Mouse (Mus musculus) midbrain, embryonic 14.5 days (tissue): ENCODE results near the gene Tex9. TPM values are rescaled to one million over a fixed set of nuclear protein-coding genes. Genes with fewer than 3 reads are reported as not detected.

Source experiments
- ATAC-seq: fragments of 200-750 bp; cut with Nextera tagmentation; 2 replicates; pipeline ENCODE4 v1.8.0; 2017; ENCODE audit warnings: moderate number of reproducible peaks, moderate library complexity; ENCODE audit not compliant: low FRiP score, low TSS enrichment
- DNase-seq: peaks from one replicate; pipeline ENCODE4 v3.0.0-alpha.2; 2015
- H3K27ac ChIP-seq: fragments of 300-500 bp; sonication (generic); replicated peaks from 2 replicates; pipeline ENCODE4 v1.5.1; 2014; ENCODE audit warnings: mild to moderate bottlenecking, low read depth, low read length, moderate library complexity
- H3K27me3 ChIP-seq: fragments of 300-500 bp; sonication (generic); 2 replicates; pipeline ENCODE4 v1.6.1; 2014; ENCODE audit warnings: low read length, control low read depth, mixed read lengths; ENCODE audit not compliant: control insufficient read depth, insufficient read depth
- H3K36me3 ChIP-seq: fragments of 300-500 bp; sonication (generic); 2 replicates; pipeline ENCODE4 v1.6.1; 2014; ENCODE audit warnings: low read length, control low read depth; ENCODE audit not compliant: control insufficient read depth, insufficient read depth
- H3K4me1 ChIP-seq: fragments of 300-500 bp; sonication (generic); 2 replicates; pipeline ENCODE4 v1.6.1; 2014; ENCODE audit warnings: mild to moderate bottlenecking, antibody characterized with exemption, low read length, control low read depth; ENCODE audit not compliant: control insufficient read depth, insufficient read depth
- H3K4me2 ChIP-seq: fragments of 300-500 bp; sonication (generic); 2 replicates; pipeline ENCODE4 v1.6.1; 2014; ENCODE audit warnings: mild to moderate bottlenecking, low read length, moderate library complexity
- H3K4me3 ChIP-seq: fragments of 300-500 bp; sonication (generic); replicated peaks from 2 replicates; pipeline ENCODE4 v1.5.1; 2014; ENCODE audit warnings: low read depth, low read length
- H3K9ac ChIP-seq: fragments of 300-500 bp; sonication (generic); replicated peaks from 2 replicates; pipeline ENCODE4 v1.6.1; 2014; ENCODE audit warnings: mild to moderate bottlenecking, low read length, moderate library complexity
- H3K9me3 ChIP-seq: fragments of 300-500 bp; sonication (generic); 2 replicates; pipeline ENCODE4 v1.6.1; 2016; ENCODE audit warnings: low read length, control low read depth, mixed read lengths; ENCODE audit not compliant: control insufficient read depth
- WGBS: fragments of 180-500 bp; shearing (Covaris S2); extraction: QIAGEN DNeasy Blood & Tissue Kit; methylation state at CpG from one replicate; pipeline ENCODE4 v1.1.7; 2014; 5-methylcytosine and 5-hydroxymethylcytosine counted together
- polyA plus RNA-seq: library from polyadenylated mRNA; unstranded; fragments of >200 nt; fragmentation: Nextera tagmentation; extraction: Ambion mirVana; gene quantifications from 2 replicates; pipeline ENCODE4 v1.2.1, GENCODE M21; 2014

Gene Tex9
- polyA plus RNA-seq, 1 experiment from 2014 or later = 39.7 TPM

GRCm38 (mm10) chr9:72468616-72469015, 23.4 kb downstream of the Tex9 start:
- Histone ChIP-seq H3K4me1 (no peaks in the 10 kb centered on the region), H3K27ac (no peak overlapping the region), H3K9me3 (no peaks in the 10 kb centered on the region), H3K9ac (no peak overlapping the region), H3K4me2 (no peak overlapping the region), H3K27me3 (no peaks in the 10 kb centered on the region), H3K36me3 (peaks cover 31% of the 10 kb centered on the region), H3K4me3 (no peak overlapping the region)
- 94% methylated on average over 10 of the region's 10 CpGs for WGBS
- DNase-seq = no peak
- ATAC-seq = no peak

DNA sequence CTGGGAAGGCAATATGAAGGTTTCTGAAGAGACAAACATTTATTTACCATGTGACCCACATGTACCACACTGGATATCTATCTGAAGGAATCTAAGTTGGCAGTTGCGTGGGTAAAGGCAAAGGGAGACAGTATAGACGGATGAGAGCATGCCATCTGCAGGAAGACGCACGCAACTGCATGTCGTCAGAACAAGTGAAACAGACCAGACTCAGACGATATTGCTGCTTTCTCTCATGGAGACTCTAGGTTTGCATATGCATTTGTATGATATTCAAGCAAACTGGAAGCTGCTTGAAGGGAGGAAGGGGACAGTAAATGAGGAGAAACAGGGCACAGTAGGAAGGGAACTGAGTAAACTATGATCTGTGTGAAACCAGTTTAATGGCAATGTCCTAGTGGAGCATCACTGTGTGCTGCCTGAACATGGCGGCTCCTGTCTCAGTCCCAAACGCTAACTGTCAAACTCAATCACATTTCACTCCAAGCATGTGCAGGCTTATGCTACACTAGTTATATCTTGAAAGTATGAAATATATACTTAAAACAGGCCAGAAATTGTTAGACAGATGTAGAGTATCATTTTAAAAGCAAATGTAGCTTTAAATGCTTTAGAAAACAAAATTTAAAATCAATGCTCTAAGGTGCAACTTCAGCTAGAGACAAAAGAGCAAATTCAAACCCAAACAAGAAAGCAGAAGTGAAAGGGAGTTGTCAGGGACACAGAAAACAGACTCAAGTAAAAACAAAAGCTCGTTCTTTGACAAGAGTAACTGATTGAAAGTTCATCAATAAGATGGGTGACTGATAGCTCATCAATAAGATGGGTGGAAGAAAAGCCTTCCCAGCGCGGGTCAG, 24.2 kb downstream of the Tex9 start:
- Histone ChIP-seq H3K4me2 (no peak overlapping the region), H3K9me3 (no peaks in the 10 kb centered on the region), H3K27me3 (no peaks in the 10 kb centered on the region), H3K27ac (no peak overlapping the region), H3K4me1 (no peaks in the 10 kb centered on the region), H3K36me3 (peaks cover 22% of the 10 kb centered on the region; the same call in 1 of the 2 replicates), H3K9ac (no peak overlapping the region), H3K4me3 (no peak overlapping the region)
- ATAC-seq (no peak), DNase-seq (peak; percentile 57)
- 68% methylated on average over 11 of the region's 11 CpGs for WGBS

DNA sequence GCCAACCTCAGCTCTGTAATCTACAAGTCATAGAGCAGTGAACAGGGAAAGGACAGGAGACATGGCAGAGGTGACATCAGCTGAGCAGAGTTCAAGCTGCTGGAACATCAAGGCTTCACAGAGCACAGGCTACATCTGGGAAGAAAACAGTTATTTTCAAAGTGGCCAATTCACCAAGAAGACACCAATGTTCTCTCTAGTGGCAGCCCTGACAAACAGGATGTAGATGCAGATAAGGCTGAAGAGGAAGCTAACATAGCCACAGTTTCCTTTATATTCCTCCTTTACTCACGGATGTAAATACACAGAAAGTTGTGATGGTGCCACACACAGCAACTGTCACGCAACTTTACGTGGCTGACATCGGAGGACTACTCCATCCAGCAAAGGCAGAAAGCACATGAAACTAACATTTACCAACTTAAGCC, 26.2 kb downstream of the Tex9 start:
- Histone ChIP-seq H3K9ac (no peak overlapping the region), H3K27me3 (no peaks in the 10 kb centered on the region), H3K4me1 (no peaks in the 10 kb centered on the region), H3K4me3 (no peak overlapping the region), H3K4me2 (no peak overlapping the region), H3K27ac (no peak overlapping the region), H3K9me3 (no peaks in the 10 kb centered on the region), H3K36me3 (peaks cover 25% of the 10 kb centered on the region)
- no peak for ATAC-seq
- 97% methylated on average over 4 of the region's 4 CpGs for WGBS
- no peak for DNase-seq

- 97% methylated on average over 1 of the region's 1 CpGs for WGBS
- no peaks in the 10 kb centered on the region for H3K4me1 ChIP-seq
- peaks cover 30% of the 10 kb centered on the region for H3K36me3 ChIP-seq
- ATAC-seq (no peak), DNase-seq (no peak)
- no peak overlapping the region for H3K4me3 ChIP-seq
- H3K27me3 ChIP-seq = no peaks in the 10 kb centered on the region
- H3K9me3 ChIP-seq = no peaks in the 10 kb centered on the region
- H3K9ac ChIP-seq = no peak overlapping the region
- no peak overlapping the region for H3K27ac ChIP-seq
- H3K4me2 ChIP-seq = no peak overlapping the region
These were observed 27.2 kb downstream of the Tex9 start for GRCm38 (mm10) chr9:72464806-72465205.

DNA sequence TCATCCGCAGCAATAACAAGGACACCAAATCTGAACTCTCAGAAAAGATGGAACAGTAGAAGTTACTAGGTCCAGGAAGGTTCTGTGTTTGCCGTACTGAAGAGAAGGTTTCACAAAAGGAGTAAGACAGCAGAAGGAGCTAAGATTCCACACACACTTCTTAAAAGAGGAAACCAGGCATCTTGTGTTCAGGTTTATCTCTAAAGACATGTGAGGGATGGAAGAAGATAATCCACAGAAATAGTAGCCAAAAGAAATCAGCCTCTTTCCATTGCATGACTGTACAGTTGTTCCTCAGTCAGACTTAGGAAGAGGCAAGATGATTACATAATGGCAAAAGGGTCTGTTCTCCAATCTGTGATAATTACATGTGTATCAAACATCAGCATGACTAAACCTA, 29.6 kb downstream of the Tex9 start:
- H3K27ac ChIP-seq = no peak overlapping the region
- no peak for DNase-seq
- 96% methylated on average over 2 of the region's 2 CpGs for WGBS
- H3K4me3 ChIP-seq = no peak overlapping the region
- ATAC-seq = no peak
- H3K27me3 ChIP-seq = no peaks in the 10 kb centered on the region
- H3K4me2 ChIP-seq = no peak overlapping the region
- H3K9me3 ChIP-seq = no peaks in the 10 kb centered on the region
- no peak overlapping the region for H3K9ac ChIP-seq
- peaks cover 29% of the 10 kb centered on the region for H3K36me3 ChIP-seq
- no peaks in the 10 kb centered on the region for H3K4me1 ChIP-seq

- H3K27ac ChIP-seq = no peak overlapping the region
- H3K27me3 ChIP-seq = no peaks in the 10 kb centered on the region
- no peaks in the 10 kb centered on the region for H3K4me1 ChIP-seq
- DNase-seq (no peak), ATAC-seq (no peak)
- WGBS = 87% methylated on average over 3 of the region's 3 CpGs
- no peak overlapping the region for H3K9ac ChIP-seq
- no peaks in the 10 kb centered on the region for H3K9me3 ChIP-seq
- H3K36me3 ChIP-seq = peaks cover 34% of the 10 kb centered on the region
- no peak overlapping the region for H3K4me3 ChIP-seq
- H3K4me2 ChIP-seq = no peak overlapping the region
These were observed 31.2 kb downstream of the Tex9 start for GRCm38 (mm10) chr9:72460767-72461166.

DNA sequence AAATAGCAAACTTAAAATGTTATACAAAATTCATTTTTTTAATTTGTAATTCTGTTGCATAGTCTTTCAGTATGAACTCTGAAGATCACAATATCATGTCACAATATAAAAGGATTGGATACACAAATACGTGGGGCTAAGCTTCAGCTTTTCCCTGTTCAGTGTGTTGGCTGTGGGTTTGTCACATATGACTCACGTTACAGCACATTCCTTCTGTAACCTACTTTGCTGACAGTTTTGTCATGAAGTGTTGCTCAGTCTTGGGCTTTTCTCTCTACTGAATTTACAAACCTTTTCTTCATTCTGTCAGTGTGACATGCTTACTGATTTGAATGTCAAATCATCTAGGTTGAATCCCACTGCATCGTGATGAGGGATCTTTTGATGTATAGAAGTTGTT, 32.3 kb downstream of the Tex9 start:
- DNase-seq (no peak), ATAC-seq (no peak)
- Histone ChIP-seq H3K36me3 (peaks cover 31% of the 10 kb centered on the region), H3K27ac (no peak overlapping the region), H3K4me1 (no peaks in the 10 kb centered on the region), H3K4me2 (no peak overlapping the region), H3K27me3 (no peaks in the 10 kb centered on the region), H3K9me3 (no peaks in the 10 kb centered on the region), H3K9ac (no peak overlapping the region), H3K4me3 (no peak overlapping the region)
- WGBS = 91% methylated on average over 3 of the region's 3 CpGs

- Histone ChIP-seq H3K9me3 (no peaks in the 10 kb centered on the region), H3K4me1 (no peaks in the 10 kb centered on the region), H3K4me2 (no peak overlapping the region), H3K4me3 (no peak overlapping the region), H3K9ac (no peak overlapping the region), H3K36me3 (peaks cover 33% of the 10 kb centered on the region), H3K27ac (no peak overlapping the region), H3K27me3 (no peaks in the 10 kb centered on the region)
- peak; percentile 88 for DNase-seq
- WGBS = 19% methylated on average over 5 of the region's 5 CpGs
- no peak; the same call in 1 of the 2 replicates for ATAC-seq
These were observed 33.8 kb downstream of the Tex9 start for GRCm38 (mm10) chr9:72458233-72458632.

DNA sequence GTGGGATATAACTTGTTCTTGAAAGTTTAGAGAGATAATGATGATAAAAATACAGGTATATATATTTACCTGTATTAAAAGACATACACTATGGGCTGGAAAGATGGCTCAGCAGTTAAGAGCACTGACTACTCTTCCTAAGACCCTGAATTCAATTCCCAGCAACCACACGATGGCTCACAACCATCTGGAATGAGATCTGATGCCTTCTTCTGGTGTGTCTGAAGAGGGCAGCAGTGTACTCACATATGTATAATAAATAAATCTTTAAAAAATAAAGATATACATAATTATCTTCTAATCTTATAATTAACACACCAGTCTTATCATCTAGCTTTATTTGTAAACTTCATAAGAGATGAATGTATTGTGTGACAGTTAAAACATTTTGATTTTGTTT, 35.6 kb downstream of the Tex9 start:
- 41% methylated on average over 1 of the region's 1 CpGs for WGBS
- Histone ChIP-seq H3K9me3 (no peaks in the 10 kb centered on the region), H3K4me3 (no peak overlapping the region), H3K4me1 (no peaks in the 10 kb centered on the region), H3K9ac (no peak overlapping the region), H3K4me2 (no peak overlapping the region), H3K27ac (no peak overlapping the region), H3K27me3 (no peaks in the 10 kb centered on the region), H3K36me3 (peaks cover 32% of the 10 kb centered on the region)
- no peak for DNase-seq
- ATAC-seq = no peak
